Mouse (Mus musculus): ENCODE data around the gene Tma7. TPM values are rescaled to one million over a fixed set of nuclear protein-coding genes. Genes with fewer than 3 reads are reported as not detected.
A peak's percentile ranks its signal among the peaks of the same experiment; 100 is the strongest.

Gene Tma7
- polyA plus RNA-seq, 1 experiment: 203 TPM

DNA sequence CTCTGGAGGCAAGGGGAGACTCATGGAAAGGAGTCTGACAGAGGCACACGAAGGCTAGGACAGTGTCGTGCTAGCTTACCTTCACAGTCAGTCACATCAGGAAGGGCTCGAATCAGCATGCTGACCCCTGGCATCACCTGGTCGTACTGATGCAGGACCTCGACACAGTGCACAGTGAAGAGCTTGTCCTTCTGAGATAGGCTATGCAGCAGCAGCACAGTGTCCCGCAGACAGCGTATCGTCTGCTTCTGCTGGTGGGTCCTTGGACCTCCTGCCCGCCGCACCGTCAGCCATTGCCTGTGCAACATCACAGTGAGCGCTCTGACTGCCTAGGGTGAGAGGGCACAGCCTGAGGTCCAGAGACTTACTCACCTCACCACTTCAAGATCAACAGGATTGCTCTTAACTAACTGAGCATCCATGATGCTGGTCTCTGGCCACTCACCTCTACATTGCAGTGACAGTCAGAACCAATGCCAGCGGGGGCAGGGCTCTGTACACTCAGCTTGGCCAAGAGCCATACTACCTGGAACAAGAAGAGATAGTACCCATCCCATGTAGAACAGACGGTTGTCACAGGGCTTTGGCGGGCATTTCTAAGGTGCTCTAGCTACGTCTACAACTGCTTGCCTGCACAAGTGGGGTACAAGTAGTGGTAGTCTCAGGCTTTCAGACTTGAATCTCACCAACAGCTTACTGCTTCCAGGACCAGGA lies 22.0 kb downstream of the Tma7 start:
- H3K9ac ChIP-seq (ENCODE audit: low read depth, poor library complexity, severe bottlenecking): no peak overlapping the region
- no peaks in the 10 kb centered on the region for H3K4me1 ChIP-seq (ENCODE audit: control insufficient read depth, insufficient read depth, low read length)
- H3K4me3 ChIP-seq (ENCODE audit: low read depth, low read length): no peak overlapping the region
- peak overlapping the region; percentile 28; the same call in 1 of the 2 replicates for H3K27ac ChIP-seq (ENCODE audit: insufficient read depth, low read length)
- peaks cover 21% of the 10 kb centered on the region for H3K36me3 ChIP-seq (ENCODE audit: control insufficient read depth, insufficient read depth, low read length, poor library complexity, severe bottlenecking)
- no peaks in the 10 kb centered on the region for H3K27me3 ChIP-seq (ENCODE audit: control insufficient read depth, insufficient read depth, low read length, poor library complexity, severe bottlenecking)
- TF ChIP-seq EP300 (IDR thresholded peaks at IDR 0.05; ENCODE audit: insufficient read depth, low read depth, low read length): no peak
- TF ChIP-seq CTCF (IDR thresholded peaks at IDR 0.05; ENCODE audit: low read depth, low read length): no peak
- no peak for TF ChIP-seq POLR2A (IDR thresholded peaks at IDR 0.05; ENCODE audit: insufficient read depth, low read length)
- no peaks in the 10 kb centered on the region for H3K9me3 ChIP-seq (replicated peaks; ENCODE audit: control insufficient read depth, insufficient read depth, low read length, poor library complexity, severe bottlenecking)

DNA sequence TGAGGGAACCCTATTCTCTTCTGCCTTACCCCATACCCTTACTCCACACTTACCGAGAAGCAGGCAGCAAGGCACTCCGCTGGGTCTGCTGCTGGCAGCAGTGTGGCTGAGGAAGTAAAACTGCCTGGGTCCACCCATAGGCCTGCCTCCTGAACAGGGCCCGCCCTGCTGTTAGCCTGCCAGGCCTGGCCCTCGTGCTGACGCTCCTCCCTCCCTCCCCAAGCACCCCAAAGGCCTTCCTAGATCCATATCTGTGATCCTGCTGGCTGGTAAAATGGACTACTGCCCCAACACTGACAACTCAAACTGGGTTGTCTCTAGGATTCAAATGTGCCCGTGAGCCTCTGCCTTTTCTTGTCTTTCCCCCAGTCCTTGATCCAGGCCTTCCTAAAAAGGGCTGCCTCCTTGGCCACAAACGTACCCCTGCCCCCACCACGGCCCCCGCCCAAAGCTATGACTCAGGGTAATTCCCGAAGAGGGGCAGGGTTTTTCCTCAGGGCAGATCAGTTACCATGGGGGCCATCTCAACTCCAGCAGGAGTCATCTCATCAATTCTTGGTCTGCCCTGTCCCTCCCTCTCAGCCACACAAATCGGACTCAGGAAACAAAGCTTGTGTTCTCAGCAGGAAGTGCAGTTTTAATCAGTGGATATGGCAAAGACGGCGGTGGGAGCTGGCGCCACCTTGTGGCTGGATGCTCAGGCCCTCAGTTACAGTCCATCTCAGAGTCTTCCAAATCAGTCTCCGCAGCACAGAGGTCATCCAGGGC lies 23.1 kb downstream of the Tma7 start, which contains the start of gene Trex1:
Trex1 (minus strand) TSS at position 599 of the 768 bp plus-strand sequence.
- Histone ChIP-seq H3K4me1 (ENCODE audit: control insufficient read depth, insufficient read depth, low read length) (no peaks in the 10 kb centered on the region), H3K9ac (ENCODE audit: low read depth, poor library complexity, severe bottlenecking) (peak within 1 kb of the TSS; percentile 32), H3K27me3 (ENCODE audit: control insufficient read depth, insufficient read depth, low read length, poor library complexity, severe bottlenecking) (no peaks in the 10 kb centered on the region), H3K27ac (ENCODE audit: insufficient read depth, low read length) (peak within 1 kb of the TSS; percentile 76), H3K9me3 (replicated peaks; ENCODE audit: control insufficient read depth, insufficient read depth, low read length, poor library complexity, severe bottlenecking) (no peaks in the 10 kb centered on the region), H3K4me3 (ENCODE audit: low read depth, low read length) (peak within 1 kb of the TSS; percentile 38), H3K36me3 (ENCODE audit: control insufficient read depth, insufficient read depth, low read length, poor library complexity, severe bottlenecking) (peaks cover 11% of the 10 kb centered on the region)
- no peak for TF ChIP-seq POLR2A (IDR thresholded peaks at IDR 0.05; ENCODE audit: insufficient read depth, low read length)
- peak; percentile 94 for TF ChIP-seq CTCF (IDR thresholded peaks at IDR 0.05; ENCODE audit: low read depth, low read length)
- TF ChIP-seq EP300 (IDR thresholded peaks at IDR 0.05; ENCODE audit: insufficient read depth, low read depth, low read length): peak; percentile 63; the same call in 1 of the 2 replicates

DNA sequence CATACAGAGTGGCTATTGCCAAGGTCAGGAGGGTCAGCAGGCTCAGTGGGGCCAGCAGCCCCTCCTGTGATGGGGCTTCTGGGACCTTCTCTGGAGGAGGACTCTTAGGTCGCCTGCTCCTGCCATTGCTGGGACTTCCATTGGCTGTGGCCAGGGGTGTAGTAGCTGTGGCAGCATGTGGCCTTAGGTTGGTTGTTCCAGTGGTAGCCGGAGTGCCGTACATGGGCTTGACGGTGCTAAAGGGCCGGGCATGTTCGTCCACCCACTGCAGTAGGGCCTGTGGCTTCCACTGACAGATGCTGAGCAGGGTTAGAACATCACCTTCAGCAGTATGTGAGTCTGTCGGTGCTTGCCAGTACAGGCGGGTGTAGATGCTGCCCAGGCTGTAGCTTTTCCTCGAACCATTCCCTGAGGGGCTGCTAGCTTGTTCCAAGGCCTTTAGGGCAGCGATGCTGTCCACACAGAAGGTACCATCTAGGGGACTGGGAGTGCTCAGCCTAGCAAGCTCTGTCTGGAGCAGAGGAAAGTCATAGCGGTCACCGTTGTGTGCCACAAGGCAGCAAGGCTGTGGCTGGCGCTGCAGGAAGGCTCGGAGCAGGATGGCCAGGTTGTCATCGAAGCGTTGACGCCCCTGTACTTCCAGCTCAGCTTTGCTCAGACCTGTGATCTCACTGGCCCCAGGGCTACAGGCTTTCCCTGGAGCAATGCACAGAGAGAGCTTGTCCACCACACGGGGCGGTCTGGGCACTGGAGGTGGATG lies 24.2 kb downstream of the Tma7 start:
- H3K27me3 ChIP-seq (ENCODE audit: control insufficient read depth, insufficient read depth, low read length, poor library complexity, severe bottlenecking): no peaks in the 10 kb centered on the region
- H3K4me1 ChIP-seq (ENCODE audit: control insufficient read depth, insufficient read depth, low read length): no peaks in the 10 kb centered on the region
- H3K27ac ChIP-seq (ENCODE audit: insufficient read depth, low read length): no peak overlapping the region
- no peak overlapping the region for H3K4me3 ChIP-seq (ENCODE audit: low read depth, low read length)
- H3K9ac ChIP-seq (ENCODE audit: low read depth, poor library complexity, severe bottlenecking): no peak overlapping the region
- no peaks in the 10 kb centered on the region for H3K9me3 ChIP-seq (replicated peaks; ENCODE audit: control insufficient read depth, insufficient read depth, low read length, poor library complexity, severe bottlenecking)
- peaks cover 6% of the 10 kb centered on the region; the same call in 1 of the 2 replicates for H3K36me3 ChIP-seq (ENCODE audit: control insufficient read depth, insufficient read depth, low read length, poor library complexity, severe bottlenecking)
- TF ChIP-seq POLR2A (IDR thresholded peaks at IDR 0.05; ENCODE audit: insufficient read depth, low read length): no peak
- TF ChIP-seq CTCF (IDR thresholded peaks at IDR 0.05; ENCODE audit: low read depth, low read length): no peak
- TF ChIP-seq EP300 (IDR thresholded peaks at IDR 0.05; ENCODE audit: insufficient read depth, low read depth, low read length): no peak

DNA sequence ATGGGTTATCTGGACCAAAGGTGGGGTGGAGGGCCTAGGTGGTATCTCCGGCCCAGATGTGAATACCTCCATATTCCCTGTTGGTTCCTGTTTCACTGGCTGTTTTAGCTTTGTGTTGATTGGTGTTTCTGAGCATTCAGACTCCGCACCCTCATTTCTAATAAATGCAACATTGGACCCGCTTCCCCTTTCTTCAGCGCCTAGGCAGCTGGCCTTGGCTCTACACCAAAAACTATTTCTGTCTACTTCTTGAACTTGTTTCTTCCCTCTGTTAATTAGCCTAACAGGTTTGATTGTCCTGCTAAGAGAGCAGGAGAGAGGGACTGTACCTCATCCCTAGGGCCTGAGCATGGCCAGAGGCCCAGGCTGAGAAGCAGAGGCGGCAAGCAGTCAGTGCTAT lies 24.8 kb downstream of the Tma7 start:
- no peaks in the 10 kb centered on the region for H3K9me3 ChIP-seq (replicated peaks; ENCODE audit: control insufficient read depth, insufficient read depth, low read length, poor library complexity, severe bottlenecking)
- no peaks in the 10 kb centered on the region for H3K4me1 ChIP-seq (ENCODE audit: control insufficient read depth, insufficient read depth, low read length)
- no peaks in the 10 kb centered on the region for H3K27me3 ChIP-seq (ENCODE audit: control insufficient read depth, insufficient read depth, low read length, poor library complexity, severe bottlenecking)
- H3K27ac ChIP-seq (ENCODE audit: insufficient read depth, low read length): no peak overlapping the region
- TF ChIP-seq POLR2A (IDR thresholded peaks at IDR 0.05; ENCODE audit: insufficient read depth, low read length): no peak
- TF ChIP-seq CTCF (IDR thresholded peaks at IDR 0.05; ENCODE audit: low read depth, low read length): no peak
- TF ChIP-seq EP300 (IDR thresholded peaks at IDR 0.05; ENCODE audit: insufficient read depth, low read depth, low read length): no peak
- no peak overlapping the region for H3K4me3 ChIP-seq (ENCODE audit: low read depth, low read length)
- H3K36me3 ChIP-seq (ENCODE audit: control insufficient read depth, insufficient read depth, low read length, poor library complexity, severe bottlenecking): peaks cover 6% of the 10 kb centered on the region; the same call in 1 of the 2 replicates
- no peak overlapping the region for H3K9ac ChIP-seq (ENCODE audit: low read depth, poor library complexity, severe bottlenecking)

DNA sequence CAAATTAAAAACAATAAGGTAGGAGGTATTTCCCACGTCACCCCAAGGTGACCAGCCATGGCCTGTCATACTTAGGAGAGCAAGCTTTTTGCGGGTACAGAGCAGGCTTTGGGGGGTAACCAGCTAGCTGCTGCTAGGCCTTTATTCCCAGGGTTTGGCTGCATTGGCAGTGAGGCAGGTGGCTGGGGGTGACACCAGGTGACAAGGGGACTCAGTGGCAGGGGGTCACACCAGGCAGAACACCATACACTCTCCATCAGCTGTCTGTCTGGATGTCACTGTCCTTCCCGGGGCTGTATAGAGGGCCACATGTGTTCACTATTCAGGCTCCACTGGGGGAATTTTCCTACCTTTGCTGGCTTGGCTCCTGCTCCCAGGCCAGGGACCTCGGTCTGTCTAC lies 25.5 kb downstream of the Tma7 start:
- no peak for TF ChIP-seq POLR2A (IDR thresholded peaks at IDR 0.05; ENCODE audit: insufficient read depth, low read length)
- no peak for TF ChIP-seq CTCF (IDR thresholded peaks at IDR 0.05; ENCODE audit: low read depth, low read length)
- no peak for TF ChIP-seq EP300 (IDR thresholded peaks at IDR 0.05; ENCODE audit: insufficient read depth, low read depth, low read length)
- Histone ChIP-seq H3K36me3 (ENCODE audit: control insufficient read depth, insufficient read depth, low read length, poor library complexity, severe bottlenecking) (peaks cover 6% of the 10 kb centered on the region; the same call in 1 of the 2 replicates), H3K27me3 (ENCODE audit: control insufficient read depth, insufficient read depth, low read length, poor library complexity, severe bottlenecking) (no peaks in the 10 kb centered on the region), H3K27ac (ENCODE audit: insufficient read depth, low read length) (no peak overlapping the region), H3K9me3 (replicated peaks; ENCODE audit: control insufficient read depth, insufficient read depth, low read length, poor library complexity, severe bottlenecking) (no peaks in the 10 kb centered on the region), H3K9ac (ENCODE audit: low read depth, poor library complexity, severe bottlenecking) (no peak overlapping the region), H3K4me3 (ENCODE audit: low read depth, low read length) (no peak overlapping the region), H3K4me1 (ENCODE audit: control insufficient read depth, insufficient read depth, low read length) (peaks cover under 1% of the 10 kb centered on the region)

Measured in ES-Bruce4 (cell line).